Mouse (Mus musculus) embryonic fibroblast, embryonic 13.5 days (primary cell): ENCODE data around the gene Lekr1.

Source experiments
- CTCF ChIP-seq: IDR thresholded peaks from 2 replicates; pipeline ENCODE4 v1.5.1; 2011; ENCODE audit warnings: mild to moderate bottlenecking, control low read depth, low read length, moderate library complexity, borderline replicate concordance; ENCODE audit not compliant: insufficient read depth
- POLR2A ChIP-seq: IDR thresholded peaks from 2 replicates; pipeline ENCODE4 v1.6.1; 2011; ENCODE audit warnings: low read depth, mild to moderate bottlenecking, control low read depth, low read length, moderate library complexity

- no peak for TF ChIP-seq CTCF
- no peak for TF ChIP-seq POLR2A
Measured at GRCm38 (mm10) chr3:65626290-65626914, 39.6 kb upstream of the Lekr1 start.
